Mouse (Mus musculus) heart, postnatal 0 days (tissue): ENCODE measurements around the gene Pcx.

Experiments used
- CTCF ChIP-seq: IDR thresholded peaks from 2 replicates; pipeline ENCODE4 v1.5.1; 2016; ENCODE audit warnings: antibody characterized with exemption, control low read depth, low read depth
- EP300 ChIP-seq: IDR thresholded peaks from 2 replicates; pipeline ENCODE4 v1.6.1; 2016; ENCODE audit warnings: antibody characterized with exemption, low read depth

DNA sequence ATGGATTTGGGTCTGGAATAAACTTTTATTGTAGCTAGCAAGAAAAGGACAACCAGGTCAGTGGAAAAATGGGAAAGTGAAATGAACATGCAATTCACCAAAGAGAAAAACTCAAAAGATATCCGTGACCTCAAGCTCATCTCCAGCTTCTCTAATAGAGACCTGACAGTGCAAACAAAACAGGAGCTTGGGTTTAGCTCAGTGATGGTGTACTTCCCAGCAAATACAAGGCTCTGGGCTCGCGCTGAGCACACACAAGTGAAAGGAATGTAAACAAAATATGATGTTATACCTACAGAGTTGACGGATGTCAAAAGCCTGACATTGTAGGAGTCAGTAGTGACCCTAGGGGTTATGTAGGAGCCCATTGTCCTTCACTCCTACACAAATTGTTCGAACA, 69.0 kb downstream of the Pcx start:
- no peak for TF ChIP-seq CTCF
- no peak for TF ChIP-seq EP300
